ENCODE assay signal across 8 mouse cellular contexts in genomic region chr3:122122127-122122663, GRCm38 (mm10).
DNase-seq lines count a peak whose midpoint lies in the region; ATAC-seq and TF ChIP-seq lines count a peak whose summit lies in the region.

No protein-coding gene starts in this region.

- H3K4me3 ChIP-seq in gastrocnemius, adult 2 months = peak overlapping the region; percentile 68
- peak overlapping the region; percentile 23 for H3K4me3 ChIP-seq in hindbrain, postnatal 0 days (ENCODE audit: low read length)
- H3K4me3 ChIP-seq in left cerebral cortex, adult 2 months = peak overlapping the region; percentile 34
- H3K4me3 ChIP-seq in macrophage (ENCODE audit: inconsistent target) = peak overlapping the region; percentile 25

- H3K27me3 ChIP-seq in hindbrain, postnatal 0 days (ENCODE audit: insufficient read depth, low read length) = no peaks in the 10 kb centered on the region

- peak overlapping the region; percentile 51 for H3K4me2 ChIP-seq in hindbrain, postnatal 0 days (ENCODE audit: low read depth, low read length)

- WGBS in hindbrain, postnatal 0 days = 13% methylated on average over 17 of the region's 17 CpGs
- 11% methylated on average over 15 of the region's 17 CpGs for WGBS in macrophage (ENCODE audit: missing documents)

- TF ChIP-seq CTCF in gastrocnemius, adult 2 months (IDR thresholded peaks at IDR 0.05) = peak; percentile 85
- TF ChIP-seq CTCF in hindbrain, postnatal 0 days (IDR thresholded peaks at IDR 0.05; ENCODE audit: low read depth) = peak; percentile 87
- TF ChIP-seq CTCF in left cerebral cortex, adult 2 months (IDR thresholded peaks at IDR 0.05) = peak; percentile 86

- intact Hi-C loops in gastrocnemius, adult 2 months (cut with DNase I) = loop anchor here (1.0 to 5.0 kb wide), 2 partner anchors 155 to 236 kb away; no protein-coding TSS in a partner anchor
- intact Hi-C loops in left cerebral cortex, adult 2 months (cut with DNase I) = loop anchor here (1.0 kb wide), 2 partner anchors 158 to 237 kb away; no protein-coding TSS in a partner anchor

- no peak overlapping the region for H3K9ac ChIP-seq in hindbrain, postnatal 0 days (replicated peaks; ENCODE audit: low read length)

- no peaks in the 10 kb centered on the region for H3K4me1 ChIP-seq in hindbrain, postnatal 0 days (ENCODE audit: insufficient read depth, low read length)

- DNase-seq in T-cell, adult 2 months (ENCODE audit: low spot score) = peak; percentile 48
- peak; percentile 80 to 85 for DNase-seq in cerebellum, postnatal 25 days
- peak; percentile 95 for DNase-seq in gastrocnemius, adult 2 months
- DNase-seq in hindbrain, postnatal 0 days (ENCODE audit: low spot score) = peak; percentile 92
- peak; percentile 85 to 87 for DNase-seq in left cerebral cortex, adult 2 months (ENCODE audit: extremely low spot score in 1 of 2, low spot score in 2 of 2)
- DNase-seq in right cerebral cortex, postnatal 14 days = peak; percentile 92
- DNase-seq in urinary bladder, postnatal 25 days (ENCODE audit: low spot score) = peak; percentile 92

- H3K27ac ChIP-seq in gastrocnemius, adult 2 months = peak overlapping the region; percentile 89
- no peak overlapping the region for H3K27ac ChIP-seq in hindbrain, postnatal 0 days
- H3K27ac ChIP-seq in left cerebral cortex, adult 2 months = peak overlapping the region; percentile 1
- no peak overlapping the region for H3K27ac ChIP-seq in macrophage

- no peaks in the 10 kb centered on the region for H3K9me3 ChIP-seq in hindbrain, postnatal 0 days (ENCODE audit: low read length)

- peak; percentile 95 for ATAC-seq in hindbrain, postnatal 0 days

- no peaks in the 10 kb centered on the region for H3K36me3 ChIP-seq in hindbrain, postnatal 0 days (ENCODE audit: insufficient read depth, low read length)
- no peaks in the 10 kb centered on the region for H3K36me3 ChIP-seq in macrophage (ENCODE audit: inconsistent target)

- H3K79me2 ChIP-seq in macrophage (ENCODE audit: inconsistent target) = no peaks in the 10 kb centered on the region

Comparison
In these comparisons a context has a peak if more than half of its experiments do, and no peak if none do; other contexts are left out.
1. H3K27ac ChIP-seq: peak in gastrocnemius, adult 2 months (single experiment) and left cerebral cortex, adult 2 months (single experiment); none in hindbrain, postnatal 0 days (single experiment) and macrophage (single experiment).
2. Peak in every context shown above with its lines, with median percentiles within 50 percentile points of each other: DNase-seq, H3K4me3 ChIP-seq and CTCF ChIP-seq.